Mouse (Mus musculus) olfactory bulb, adult 2 months (tissue): ENCODE results near the gene Prdm9.

Experiments used
- CTCF ChIP-seq: fragments of 200-500 bp; IDR thresholded peaks from 2 replicates; pipeline ENCODE4 v1.5.1; 2012; ENCODE audit warnings: low read depth, mild to moderate bottlenecking, low read length, moderate library complexity; ENCODE audit not compliant: insufficient read depth
- POLR2A ChIP-seq: fragments of 200-500 bp; IDR thresholded peaks from 2 replicates; pipeline ENCODE4 v1.6.1; 2012; ENCODE audit warnings: mild to moderate bottlenecking, low read depth, low read length, moderate library complexity; ENCODE audit not compliant: insufficient read depth

DNA sequence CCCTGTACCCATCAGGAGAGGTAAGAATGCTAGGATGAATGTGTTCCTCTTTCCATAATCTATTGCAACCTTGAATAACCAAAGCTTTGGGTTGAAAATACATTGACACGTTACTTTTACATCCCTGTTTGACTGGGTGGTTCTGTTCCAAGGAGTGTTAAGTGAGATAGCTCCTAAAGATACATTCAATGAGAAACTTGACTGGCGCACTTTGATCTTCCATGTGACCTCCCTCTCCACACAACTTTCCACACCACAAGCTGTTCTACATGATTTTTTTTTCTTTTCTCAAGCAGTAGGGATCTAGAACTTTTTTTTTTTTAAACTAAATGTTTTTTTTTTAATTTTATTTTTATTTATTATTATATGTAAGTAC, 15.9 kb upstream of the Prdm9 start:
- no peak for TF ChIP-seq POLR2A
- TF ChIP-seq CTCF = no peak
